Mouse (Mus musculus) right cerebral cortex, postnatal 10 days (tissue): ENCODE measurements around the gene Vmn1r158.
"Not testable (repeated sequence)": the region's sequence is repeated elsewhere in the genome, so short reads cannot be mapped to it uniquely, and the experiment has no call there.

Source experiments
- DNase-seq, 2 experiments: peaks; one replicate each; pipeline ENCODE4 v3.0.0; 2021; ENCODE audit warnings: low spot score in 2 of 2

The Vmn1r158 gene

DNA sequence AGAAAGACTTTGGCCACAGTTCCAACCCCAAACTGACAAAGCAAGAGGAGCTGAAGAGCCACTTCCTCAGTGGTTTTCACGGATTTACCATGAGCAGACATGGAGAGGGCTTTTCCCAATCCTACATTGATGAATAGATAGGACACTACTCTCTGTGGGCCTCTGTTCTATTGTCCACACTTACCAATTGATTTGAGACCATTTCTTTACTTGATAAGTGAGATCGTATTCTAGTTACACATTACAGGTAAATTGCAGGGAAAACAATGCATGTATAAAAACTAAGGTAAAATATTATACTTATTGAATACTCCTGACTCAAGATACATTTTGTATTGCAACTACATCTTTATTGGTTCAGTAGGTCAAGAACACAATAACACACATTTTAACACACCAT, at the start of gene Vmn1r158:
Vmn1r158 (minus strand) TSS at position 101 of the 400 bp plus-strand sequence.
- DNase-seq, result not testable (repeated sequence)

DNA sequence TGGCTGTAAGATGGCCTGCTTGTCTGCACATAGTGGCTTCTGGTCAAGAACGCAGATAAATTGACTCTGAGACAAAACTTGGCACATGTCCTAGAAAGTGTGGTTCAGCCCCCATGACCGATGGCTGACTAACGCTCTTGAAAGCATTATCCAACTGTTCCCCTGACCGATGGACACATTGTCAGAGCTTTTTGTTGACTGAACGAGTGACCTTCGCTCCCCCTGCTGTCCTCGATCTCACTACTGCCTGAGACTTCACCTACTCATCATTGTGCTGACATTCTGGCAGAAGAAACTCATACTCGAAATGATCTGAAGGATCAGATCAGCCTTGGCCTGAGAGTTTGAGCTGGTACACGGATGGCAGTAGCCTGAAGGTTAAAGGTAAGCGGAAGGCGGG, 14.6 kb downstream of the Vmn1r158 start:
- DNase-seq, result not testable (repeated sequence)

DNA sequence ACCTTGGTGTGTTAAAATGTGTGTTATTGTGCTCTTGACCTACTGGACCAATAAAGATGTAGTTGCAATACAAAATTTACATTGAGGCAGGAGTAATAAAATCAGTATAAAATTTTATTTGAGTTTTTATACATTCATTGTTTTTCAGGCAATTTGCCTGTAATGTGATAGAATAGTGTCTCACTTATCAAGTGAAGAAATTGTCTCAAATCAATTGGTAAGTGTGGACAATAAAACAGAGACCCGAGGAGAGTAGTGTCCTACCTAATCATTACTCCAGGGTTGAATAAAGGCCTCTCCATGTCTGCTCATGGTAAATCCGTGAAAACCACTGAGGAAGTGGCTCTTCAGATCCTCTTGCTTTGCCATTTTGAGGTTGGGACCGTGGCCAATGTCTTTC, 29.2 kb downstream of the Vmn1r158 start, which contains the start of gene Vmn1r157:
Vmn1r157 (plus strand) TSS at position 301 of the 400 bp plus-strand sequence.
- not testable (repeated sequence) for DNase-seq
